Mouse (Mus musculus) liver, embryonic 15.5 days (tissue): Measurements from ENCODE around the gene Hrasls5. TPM values are rescaled to one million over a fixed set of nuclear protein-coding genes. Genes with fewer than 3 reads are reported as not detected.
A peak's percentile ranks its signal among the peaks of the same experiment; 100 is the strongest.

Source experiments
- ATAC-seq: fragments of 200-750 bp; cut with Nextera tagmentation; 2 replicates; pipeline ENCODE4 v1.8.0; 2017; ENCODE audit warnings: moderate number of reproducible peaks, mild to moderate bottlenecking, moderate library complexity; ENCODE audit not compliant: insufficient read depth
- H3K27ac ChIP-seq: fragments of 300-500 bp; sonication (generic); replicated peaks from 2 replicates; pipeline ENCODE4 v1.5.1; 2015; ENCODE audit warnings: mild to moderate bottlenecking, inconsistent platforms
- H3K27me3 ChIP-seq: fragments of 300-500 bp; sonication (generic); 2 replicates; pipeline ENCODE4 v1.6.1; 2015; ENCODE audit warnings: mild to moderate bottlenecking, inconsistent platforms
- H3K36me3 ChIP-seq: fragments of 300-500 bp; sonication (generic); replicated peaks from 2 replicates; pipeline ENCODE4 v1.6.1; 2015; ENCODE audit warnings: moderate library complexity, mild to moderate bottlenecking, inconsistent platforms
- H3K4me1 ChIP-seq: fragments of 300-500 bp; sonication (generic); replicated peaks from 2 replicates; pipeline ENCODE4 v1.6.1; 2015; ENCODE audit warnings: inconsistent platforms
- H3K4me2 ChIP-seq: fragments of 300-500 bp; sonication (generic); 2 replicates; pipeline ENCODE4 v1.6.1; 2015; ENCODE audit warnings: moderate library complexity, mild to moderate bottlenecking, inconsistent platforms
- H3K4me3 ChIP-seq: fragments of 300-500 bp; sonication (generic); replicated peaks from 2 replicates; pipeline ENCODE4 v1.5.1; 2015; ENCODE audit warnings: mild to moderate bottlenecking, inconsistent platforms
- H3K9ac ChIP-seq: fragments of 300-500 bp; sonication (generic); 2 replicates; pipeline ENCODE4 v1.6.1; 2015; ENCODE audit warnings: moderate library complexity, mild to moderate bottlenecking, inconsistent platforms
- H3K9me3 ChIP-seq: fragments of 300-500 bp; sonication (generic); replicated peaks from 2 replicates; pipeline ENCODE4 v1.6.1; 2016; ENCODE audit warnings: inconsistent platforms
- WGBS: fragments of 180-500 bp; shearing (Covaris S2); methylation state at CpG from one replicate; pipeline ENCODE4 v1.1.7; 2015; ENCODE audit warnings: mixed read lengths; ENCODE audit not compliant: insufficient replicate concordance; 5-methylcytosine and 5-hydroxymethylcytosine counted together
- polyA plus RNA-seq: library from polyadenylated mRNA; unstranded; fragments of >200 nt; fragmentation: Nextera tagmentation; extraction: Ambion mirVana; gene quantifications from 2 replicates; pipeline ENCODE4 v1.2.1, GENCODE M21; 2015

Hrasls5 gene
- polyA plus RNA-seq, 1 experiment from 2014 or later: not detected

DNA sequence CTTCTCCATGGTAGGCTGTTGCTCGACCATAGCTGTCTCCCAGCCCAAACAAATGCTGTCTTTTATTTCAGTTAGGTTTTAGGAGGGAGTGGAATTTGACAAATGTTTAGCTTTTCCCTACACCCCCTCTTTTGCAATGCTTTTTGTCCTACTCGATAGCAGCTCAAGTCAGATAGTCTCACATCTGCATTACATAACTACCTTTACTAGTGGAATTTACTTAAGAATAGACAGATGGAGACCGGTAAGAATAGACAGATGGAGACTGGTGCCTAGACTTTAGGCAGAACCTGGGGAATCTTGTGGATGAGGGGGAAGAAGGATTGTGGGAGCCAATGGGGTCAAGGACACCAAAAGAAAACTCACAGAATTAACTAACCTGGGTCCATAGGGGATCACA, 28.7 kb upstream of the Hrasls5 start:
- H3K27ac ChIP-seq: no peak overlapping the region
- no peak overlapping the region for H3K4me2 ChIP-seq
- WGBS: 60% methylated on average over 3 of the region's 3 CpGs
- H3K36me3 ChIP-seq: peaks cover 43% of the 10 kb centered on the region
- ATAC-seq: no peak
- H3K4me1 ChIP-seq: peaks cover 8% of the 10 kb centered on the region; the same call in 1 of the 2 replicates
- no peaks in the 10 kb centered on the region for H3K27me3 ChIP-seq
- 0 out of 2 replicates have a peak, but pooled peaks cover 3% of the 10 kb centered on the region for H3K9me3 ChIP-seq
- no peak overlapping the region for H3K9ac ChIP-seq
- H3K4me3 ChIP-seq: no peak overlapping the region

DNA sequence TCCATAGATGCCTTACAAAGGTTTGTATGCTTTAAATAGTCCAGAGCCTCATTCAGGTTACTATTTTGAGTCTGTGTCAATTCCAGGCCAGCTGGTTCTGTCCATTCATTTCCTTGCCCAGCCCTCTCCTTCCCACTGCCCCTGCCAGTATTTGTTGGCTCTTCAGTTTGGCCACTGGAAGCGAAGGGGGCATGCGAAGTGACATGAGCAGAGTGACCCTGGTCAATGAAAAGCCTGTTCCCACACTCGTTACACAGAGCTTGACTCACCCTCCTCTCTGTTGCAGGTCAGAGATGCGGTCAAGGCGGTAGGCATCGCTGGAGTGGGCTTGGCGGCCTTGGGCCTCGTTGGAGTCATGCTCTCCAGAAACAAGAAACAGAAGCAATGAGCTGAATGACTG, 27.1 kb upstream of the Hrasls5 start:
- H3K4me1 ChIP-seq: peaks cover 8% of the 10 kb centered on the region; the same call in 1 of the 2 replicates
- 85% methylated on average over 8 of the region's 8 CpGs for WGBS
- no peak overlapping the region for H3K4me3 ChIP-seq
- no peak overlapping the region for H3K9ac ChIP-seq
- H3K9me3 ChIP-seq: 0 out of 2 replicates have a peak, but pooled peaks cover 3% of the 10 kb centered on the region
- H3K4me2 ChIP-seq: no peak overlapping the region
- no peak for ATAC-seq
- peaks cover 34% of the 10 kb centered on the region; the same call in 1 of the 2 replicates for H3K36me3 ChIP-seq
- H3K27ac ChIP-seq: no peak overlapping the region
- H3K27me3 ChIP-seq: no peaks in the 10 kb centered on the region

DNA sequence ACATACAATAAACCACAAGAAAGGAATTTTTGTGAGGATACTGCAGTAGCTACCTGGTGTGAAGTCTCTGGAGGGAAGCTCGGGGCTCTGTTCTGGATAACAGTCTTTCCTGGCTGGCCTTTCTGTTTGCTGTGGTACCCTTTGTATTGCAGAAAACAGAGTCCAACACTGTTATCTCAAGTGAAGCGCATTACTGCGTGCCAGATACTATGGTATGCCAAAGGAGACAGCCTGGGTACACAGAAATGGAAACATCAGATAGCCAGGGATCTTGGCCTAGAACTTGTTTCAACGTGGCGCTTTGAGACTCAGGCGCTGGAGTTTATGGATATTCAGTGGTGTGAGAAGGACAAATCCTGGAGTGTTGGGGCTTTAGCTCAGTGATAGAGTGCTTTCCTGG, 26.6 kb upstream of the Hrasls5 start:
- Histone ChIP-seq H3K9ac (no peak overlapping the region), H3K27ac (no peak overlapping the region), H3K4me2 (no peak overlapping the region), H3K36me3 (peaks cover 34% of the 10 kb centered on the region; the same call in 1 of the 2 replicates), H3K27me3 (no peaks in the 10 kb centered on the region), H3K4me3 (no peak overlapping the region), H3K9me3 (0 out of 2 replicates have a peak, but pooled peaks cover 3% of the 10 kb centered on the region), H3K4me1 (peaks cover 8% of the 10 kb centered on the region; the same call in 1 of the 2 replicates)
- ATAC-seq: no peak
- 82% methylated on average over 6 of the region's 6 CpGs for WGBS

DNA sequence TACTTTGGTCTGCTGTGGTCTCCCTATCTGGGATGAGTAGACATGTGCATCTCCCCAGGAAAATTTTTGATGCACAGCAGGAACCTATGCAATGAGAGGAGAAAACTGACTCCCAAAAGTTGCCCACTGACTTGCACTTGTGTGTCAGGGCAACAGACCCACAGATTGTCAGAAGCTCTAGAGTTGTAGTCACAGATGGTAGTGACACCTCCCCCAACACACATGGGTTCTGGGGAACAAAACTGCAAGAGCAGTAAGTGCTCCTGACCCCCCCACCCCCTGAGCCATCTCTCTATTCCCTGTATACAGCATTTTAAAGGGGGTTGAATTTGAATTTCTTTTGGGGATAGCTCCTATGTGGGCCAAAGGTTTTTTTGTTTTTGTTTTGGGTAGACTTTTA, 21.5 kb upstream of the Hrasls5 start:
- Histone ChIP-seq H3K27me3 (no peaks in the 10 kb centered on the region), H3K27ac (no peak overlapping the region), H3K9me3 (0 out of 2 replicates have a peak, but pooled peaks cover 3% of the 10 kb centered on the region), H3K36me3 (peaks cover 22% of the 10 kb centered on the region; the same call in 1 of the 2 replicates), H3K4me1 (no peaks in the 10 kb centered on the region), H3K9ac (no peak overlapping the region), H3K4me3 (no peak overlapping the region), H3K4me2 (no peak overlapping the region)
- no peak for ATAC-seq

DNA sequence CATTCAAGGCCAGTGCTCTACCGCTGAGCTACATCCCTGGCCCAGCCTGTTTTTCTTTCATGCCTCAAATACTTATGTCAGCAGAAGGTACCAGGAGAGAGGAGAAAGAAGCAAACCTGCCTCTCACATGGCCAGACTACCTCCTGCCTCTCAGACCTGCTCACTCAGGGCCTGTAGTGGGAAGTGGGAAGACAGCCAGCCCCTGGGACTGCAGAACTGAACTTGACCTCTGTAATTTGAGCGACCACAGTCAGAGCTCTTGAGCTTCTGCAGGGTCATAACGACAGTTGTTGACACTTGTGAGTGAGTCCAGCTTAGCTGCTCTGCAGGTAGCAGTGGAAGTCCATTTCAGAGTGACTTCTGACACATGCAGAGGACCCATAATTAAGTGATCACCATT, 20.3 kb upstream of the Hrasls5 start:
- no peak overlapping the region for H3K9ac ChIP-seq
- no peak overlapping the region for H3K27ac ChIP-seq
- H3K4me2 ChIP-seq: no peak overlapping the region
- no peaks in the 10 kb centered on the region for H3K27me3 ChIP-seq
- ATAC-seq: no peak
- H3K4me1 ChIP-seq: no peaks in the 10 kb centered on the region
- WGBS: 54% methylated on average over 3 of the region's 3 CpGs
- no peak overlapping the region for H3K4me3 ChIP-seq
- H3K9me3 ChIP-seq: 0 out of 2 replicates have a peak, but pooled peaks cover 3% of the 10 kb centered on the region
- H3K36me3 ChIP-seq: peaks cover 13% of the 10 kb centered on the region; the same call in 1 of the 2 replicates

DNA sequence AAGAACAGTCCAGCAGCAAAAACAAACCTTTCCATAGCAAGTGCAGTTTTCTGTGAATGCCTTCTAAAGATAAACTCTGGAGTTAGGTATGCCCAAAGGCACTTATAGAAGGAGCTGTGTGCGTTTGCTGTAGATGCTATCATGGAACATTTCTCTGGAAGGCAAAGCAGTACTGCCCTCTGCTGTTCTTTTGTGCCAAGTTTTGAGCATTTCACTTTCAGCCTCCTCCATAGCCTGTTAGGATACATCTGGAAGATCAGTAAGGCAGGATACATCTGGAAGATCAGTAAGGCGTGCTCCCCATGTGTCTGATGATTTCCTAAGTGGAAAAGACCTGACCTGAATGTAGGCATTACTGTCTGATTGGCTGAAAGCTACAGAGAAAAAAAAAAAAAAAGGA, 16.8 kb upstream of the Hrasls5 start:
- no peak overlapping the region for H3K27ac ChIP-seq
- H3K4me2 ChIP-seq: no peak overlapping the region
- no peak overlapping the region for H3K9ac ChIP-seq
- no peaks in the 10 kb centered on the region for H3K27me3 ChIP-seq
- no peak overlapping the region for H3K4me3 ChIP-seq
- no peaks in the 10 kb centered on the region for H3K9me3 ChIP-seq
- ATAC-seq: no peak
- WGBS: 13% methylated on average over 2 of the region's 2 CpGs
- H3K4me1 ChIP-seq: no peaks in the 10 kb centered on the region
- no peaks in the 10 kb centered on the region for H3K36me3 ChIP-seq

DNA sequence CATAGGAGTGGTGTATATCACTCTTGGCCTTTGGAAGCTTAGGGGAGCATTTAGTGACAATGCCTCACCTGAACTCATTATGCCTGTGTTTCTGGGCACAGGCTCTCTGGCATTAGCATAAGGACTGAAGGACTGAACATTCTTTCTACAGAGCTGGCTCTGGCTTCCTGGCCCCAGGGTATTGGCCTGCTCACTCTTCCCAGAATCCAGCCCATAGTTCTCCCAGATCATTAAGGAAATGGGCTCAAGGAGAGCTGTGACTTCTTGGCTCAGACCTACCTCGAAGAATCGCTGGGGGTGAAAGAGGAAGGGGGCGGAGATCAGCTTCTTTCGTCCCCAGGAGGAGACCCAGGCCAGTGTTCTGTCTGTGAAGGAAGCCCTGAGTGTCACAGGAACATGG, 13.9 kb upstream of the Hrasls5 start:
- Histone ChIP-seq H3K4me1 (no peaks in the 10 kb centered on the region), H3K27me3 (no peaks in the 10 kb centered on the region), H3K36me3 (no peaks in the 10 kb centered on the region), H3K9ac (no peak overlapping the region), H3K27ac (no peak overlapping the region), H3K4me3 (no peak overlapping the region), H3K9me3 (no peaks in the 10 kb centered on the region), H3K4me2 (no peak overlapping the region)
- WGBS: 34% methylated on average over 4 of the region's 4 CpGs
- ATAC-seq: no peak

DNA sequence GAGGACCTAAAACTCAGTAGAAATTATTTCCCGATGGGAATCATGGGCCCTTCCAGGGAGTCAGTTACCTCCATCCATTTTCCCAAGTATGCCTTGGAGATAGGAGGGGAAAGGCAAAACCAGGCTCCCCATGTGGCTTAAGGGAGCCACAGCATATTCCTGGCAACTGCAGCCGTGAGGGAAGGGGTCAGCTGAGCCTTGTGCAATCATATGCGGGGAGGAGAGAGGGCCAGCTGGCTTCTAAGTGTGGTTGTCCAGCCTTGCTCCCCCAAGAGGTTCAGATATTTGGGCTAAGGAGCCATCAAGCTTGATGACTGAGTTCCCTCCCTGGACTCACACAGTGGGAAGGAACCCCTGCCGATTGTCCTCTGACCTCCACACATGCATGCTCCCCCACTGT, 10.8 kb upstream of the Hrasls5 start:
- Histone ChIP-seq H3K9me3 (no peaks in the 10 kb centered on the region), H3K27me3 (peaks cover 7% of the 10 kb centered on the region), H3K4me1 (peaks cover 3% of the 10 kb centered on the region; the same call in 1 of the 2 replicates), H3K4me3 (no peak overlapping the region), H3K27ac (no peak overlapping the region), H3K36me3 (no peaks in the 10 kb centered on the region), H3K4me2 (no peak overlapping the region), H3K9ac (no peak overlapping the region)
- no peak for ATAC-seq
- WGBS: 53% methylated on average over 4 of the region's 4 CpGs

DNA sequence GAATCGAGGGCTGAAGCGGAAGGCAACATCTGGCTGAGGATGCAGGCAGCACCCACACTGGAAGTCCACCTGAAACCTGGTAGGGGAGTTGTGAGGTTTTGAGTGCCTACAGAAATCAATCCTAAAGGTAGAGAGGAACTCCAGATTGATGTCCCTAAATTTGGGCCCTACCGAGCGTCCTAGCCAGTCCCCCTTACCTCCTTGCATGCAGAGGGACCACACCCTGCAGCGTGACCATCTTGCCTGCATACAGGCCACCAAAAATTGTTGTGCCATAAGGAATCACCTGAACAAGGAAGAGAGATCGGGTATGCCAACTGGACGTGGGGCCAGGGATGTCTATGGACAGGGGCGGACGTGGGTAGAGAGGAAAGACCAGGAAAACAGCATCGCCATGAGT, 8.2 kb upstream of the Hrasls5 start:
- Histone ChIP-seq H3K4me1 (peaks cover 7% of the 10 kb centered on the region; the same call in 1 of the 2 replicates), H3K36me3 (no peaks in the 10 kb centered on the region), H3K4me2 (no peak overlapping the region), H3K4me3 (no peak overlapping the region), H3K9ac (no peak overlapping the region), H3K9me3 (no peaks in the 10 kb centered on the region), H3K27ac (no peak overlapping the region), H3K27me3 (peaks cover 26% of the 10 kb centered on the region)
- WGBS: 65% methylated on average over 10 of the region's 10 CpGs
- ATAC-seq: no peak

DNA sequence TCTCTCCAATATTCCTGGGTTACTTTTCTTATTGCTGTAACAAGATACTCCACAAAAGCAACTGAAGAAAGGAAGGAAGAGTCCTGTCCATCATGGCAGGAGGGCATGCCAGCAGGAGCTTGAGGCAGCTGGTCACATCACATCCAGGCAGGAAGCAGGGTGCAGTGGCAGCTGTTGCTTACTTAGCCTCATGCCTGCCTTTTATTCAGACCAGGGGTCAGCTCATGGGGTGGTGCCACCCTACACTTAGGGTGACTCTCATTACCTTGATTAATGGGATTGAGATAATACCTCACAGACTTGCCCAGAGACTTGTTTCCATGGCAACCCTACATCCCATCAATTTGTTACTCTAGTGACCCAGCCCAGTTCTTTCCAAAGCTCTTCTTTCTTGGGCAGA, 7.3 kb upstream of the Hrasls5 start:
- no peak overlapping the region for H3K4me2 ChIP-seq
- no peak overlapping the region for H3K4me3 ChIP-seq
- no peak overlapping the region for H3K27ac ChIP-seq
- peaks cover 7% of the 10 kb centered on the region; the same call in 1 of the 2 replicates for H3K4me1 ChIP-seq
- H3K27me3 ChIP-seq: peaks cover 29% of the 10 kb centered on the region
- H3K9me3 ChIP-seq: no peaks in the 10 kb centered on the region
- no peak for ATAC-seq
- no peak overlapping the region for H3K9ac ChIP-seq
- no peaks in the 10 kb centered on the region for H3K36me3 ChIP-seq

DNA sequence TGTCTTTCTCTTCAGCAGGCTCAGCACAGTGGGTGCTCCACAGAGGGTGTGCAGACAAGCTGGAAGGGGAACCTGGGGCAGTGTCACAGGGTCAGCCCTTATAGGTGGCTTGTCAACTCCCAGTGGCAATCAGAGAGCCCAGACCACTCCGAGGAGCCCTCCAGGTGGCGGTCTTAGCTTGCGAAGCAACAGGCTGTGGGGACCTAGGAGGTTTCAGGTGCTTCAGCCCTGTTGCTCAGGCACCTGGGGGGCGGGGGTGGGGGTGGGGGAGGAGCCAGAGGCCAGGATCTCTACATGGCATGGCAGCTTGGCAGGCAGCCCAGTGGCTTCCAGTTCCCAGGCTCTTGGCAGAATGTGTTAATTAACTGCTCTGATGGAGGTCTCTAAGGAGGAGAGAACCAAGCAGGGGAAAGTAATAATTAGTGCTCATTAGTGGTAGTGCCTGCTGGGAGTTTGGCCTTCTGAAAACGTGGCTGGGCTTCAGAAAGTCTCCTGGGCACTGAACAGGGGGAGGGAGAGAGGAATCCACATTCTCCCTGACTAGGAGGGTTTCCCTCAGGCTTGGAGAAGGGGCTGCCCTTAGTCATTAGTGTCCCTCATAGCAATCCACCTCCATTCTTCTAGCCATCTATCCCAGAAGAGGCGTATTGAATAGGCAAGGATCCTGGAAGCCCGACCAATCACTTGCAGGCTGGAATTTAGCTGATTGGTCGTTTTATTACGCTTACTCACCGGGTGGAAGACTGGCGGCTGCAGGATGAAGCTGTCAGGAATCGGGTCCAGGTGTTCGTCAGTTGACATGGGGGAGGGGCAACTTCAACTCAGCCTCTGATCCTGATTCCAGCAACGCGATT, 6.2 kb upstream of the Hrasls5 start:
- WGBS: 15% methylated on average over 15 of the region's 15 CpGs
- H3K27me3 ChIP-seq: peaks cover 36% of the 10 kb centered on the region
- no peak overlapping the region for H3K9ac ChIP-seq
- no peak overlapping the region for H3K27ac ChIP-seq
- no peaks in the 10 kb centered on the region for H3K9me3 ChIP-seq
- peaks cover 7% of the 10 kb centered on the region; the same call in 1 of the 2 replicates for H3K4me1 ChIP-seq
- H3K36me3 ChIP-seq: no peaks in the 10 kb centered on the region
- H3K4me2 ChIP-seq: peak overlapping the region; percentile 46
- H3K4me3 ChIP-seq: no peak overlapping the region
- no peak for ATAC-seq
